Mouse (Mus musculus): Measurements from ENCODE around the gene Vmn1r44. TPM values are rescaled to one million over a fixed set of nuclear protein-coding genes. Genes with fewer than 3 reads are reported as not detected.
"Not testable (repeated sequence)": the region's sequence is repeated elsewhere in the genome, so short reads cannot be mapped to it uniquely, and the experiment has no call there.

The Vmn1r44 gene
- polyA plus RNA-seq, 1 experiment = not detected

- H3K36me3 ChIP-seq (ENCODE audit: control insufficient read depth, insufficient read depth) = no peaks in the 10 kb centered on the region
- no peak overlapping the region for H3K4me3 ChIP-seq (ENCODE audit: insufficient read depth, poor library complexity, severe bottlenecking)
- TF ChIP-seq USF1 (IDR thresholded peaks at IDR 0.05; ENCODE audit: low read depth) = no peak
- TF ChIP-seq FOSL1 (IDR thresholded peaks at IDR 0.05; ENCODE audit: insufficient read depth, low read length, poor library complexity, severe bottlenecking) = peak; percentile 70
- no peaks in the 10 kb centered on the region for H3K79me3 ChIP-seq (ENCODE audit: low read depth)
- H3K79me2 ChIP-seq (ENCODE audit: control insufficient read depth, insufficient read depth) = no peaks in the 10 kb centered on the region
- H3ac ChIP-seq (ENCODE audit: control insufficient read depth, insufficient read length, low read depth) = no peak overlapping the region
- no peaks in the 10 kb centered on the region for H3K27me3 ChIP-seq (ENCODE audit: control insufficient read depth, insufficient read depth, insufficient read length)
Observed at GRCm38 (mm10) chr6:89876963-89877362, 6.5 kb upstream of the Vmn1r44 start.

DNA sequence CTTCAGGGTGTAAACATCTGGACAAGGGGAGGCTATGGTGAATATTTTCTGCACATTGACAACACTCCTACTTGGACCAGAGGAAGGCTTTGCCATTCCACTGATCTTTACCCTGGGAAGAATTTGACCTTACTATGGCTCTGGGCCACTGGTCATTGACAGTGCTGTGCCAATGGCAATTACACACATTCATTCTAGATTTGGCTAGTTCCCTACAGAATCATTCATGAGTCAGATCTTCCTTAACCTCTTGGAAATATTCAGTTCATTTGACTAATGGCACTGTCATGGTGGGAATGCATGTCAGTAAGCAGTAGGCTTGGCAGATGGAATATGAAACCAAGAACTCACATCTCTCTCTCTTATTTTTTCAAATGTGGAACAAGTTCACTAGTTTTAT is 2.6 kb upstream of the Vmn1r44 start:
- H3K79me2 ChIP-seq (ENCODE audit: control insufficient read depth, insufficient read depth) = no peaks in the 10 kb centered on the region
- no peaks in the 10 kb centered on the region for H3K36me3 ChIP-seq (ENCODE audit: control insufficient read depth, insufficient read depth)
- H3K79me3 ChIP-seq (ENCODE audit: low read depth) = no peaks in the 10 kb centered on the region
- H3K27me3 ChIP-seq (ENCODE audit: control insufficient read depth, insufficient read depth, insufficient read length) = no peaks in the 10 kb centered on the region
- H3ac ChIP-seq (ENCODE audit: control insufficient read depth, insufficient read length, low read depth) = no peak overlapping the region
- H3K4me3 ChIP-seq (ENCODE audit: insufficient read depth, poor library complexity, severe bottlenecking) = no peak overlapping the region
- TF ChIP-seq MYOG (IDR thresholded peaks at IDR 0.05; ENCODE audit: control insufficient read depth, extremely low read depth, insufficient read length) (no peak), FOSL1 (IDR thresholded peaks at IDR 0.05; ENCODE audit: insufficient read depth, low read length, poor library complexity, severe bottlenecking) (peak; percentile 63)

GRCm38 (mm10) chr6:89883812-89884211 is 352 bp downstream of the Vmn1r44 start:
- TF ChIP-seq MYOD1 (IDR thresholded peaks at IDR 0.05; ENCODE audit: control insufficient read depth, insufficient read length, low read depth) (no peak), USF1 (IDR thresholded peaks at IDR 0.05; ENCODE audit: low read depth) (no peak), MYOG (IDR thresholded peaks at IDR 0.05; ENCODE audit: control insufficient read depth, extremely low read depth, insufficient read length) (no peak), FOSL1 (IDR thresholded peaks at IDR 0.05; ENCODE audit: insufficient read depth, low read length, poor library complexity, severe bottlenecking) (no peak), CTCF (IDR thresholded peaks at IDR 0.05; ENCODE audit: control insufficient read depth, insufficient read depth, insufficient read length) (no peak), MAX (IDR thresholded peaks at IDR 0.05) (no peak), CEBPB (IDR thresholded peaks at IDR 0.05; ENCODE audit: low read depth) (no peak)
- Histone ChIP-seq H3K79me3 (ENCODE audit: low read depth) (no peaks in the 10 kb centered on the region), H3K79me2 (ENCODE audit: control insufficient read depth, insufficient read depth) (no peaks in the 10 kb centered on the region), H3ac (ENCODE audit: control insufficient read depth, insufficient read length, low read depth) (no peak overlapping the region), H3K4me3 (ENCODE audit: insufficient read depth, poor library complexity, severe bottlenecking) (no peak overlapping the region), H3K36me3 (ENCODE audit: control insufficient read depth, insufficient read depth) (no peaks in the 10 kb centered on the region), H3K27me3 (ENCODE audit: control insufficient read depth, insufficient read depth, insufficient read length) (no peaks in the 10 kb centered on the region)

GRCm38 (mm10) chr6:89940498-89940897 is 57.0 kb downstream of the Vmn1r44 start, which contains the start of gene Vmn1r45:
Gene Vmn1r45, minus strand, starts transcription at chr6:89940598.
- H3K4me3 ChIP-seq (ENCODE audit: insufficient read depth, poor library complexity, severe bottlenecking); H3K27me3 ChIP-seq (ENCODE audit: control insufficient read depth, insufficient read depth, insufficient read length); H3K36me3 ChIP-seq (ENCODE audit: control insufficient read depth, insufficient read depth); H3K79me3 ChIP-seq (ENCODE audit: low read depth); H3K79me2 ChIP-seq (ENCODE audit: control insufficient read depth, insufficient read depth); H3ac ChIP-seq (ENCODE audit: control insufficient read depth, insufficient read length, low read depth): not testable (repeated sequence)

- H3K36me3 ChIP-seq (ENCODE audit: control insufficient read depth, insufficient read depth) = no peaks in the 10 kb centered on the region
- H3K79me2 ChIP-seq (ENCODE audit: control insufficient read depth, insufficient read depth) = no peaks in the 10 kb centered on the region
- no peaks in the 10 kb centered on the region for H3K79me3 ChIP-seq (ENCODE audit: low read depth)
- H3K4me3 ChIP-seq (ENCODE audit: insufficient read depth, poor library complexity, severe bottlenecking) = no peak overlapping the region
- no peak overlapping the region for H3ac ChIP-seq (ENCODE audit: control insufficient read depth, insufficient read length, low read depth)
- TF ChIP-seq MYOG (IDR thresholded peaks at IDR 0.05; ENCODE audit: control insufficient read depth, extremely low read depth, insufficient read length) = no peak
- TF ChIP-seq MYOD1 (IDR thresholded peaks at IDR 0.05; ENCODE audit: control insufficient read depth, insufficient read length, low read depth) = no peak
- TF ChIP-seq CTCF (IDR thresholded peaks at IDR 0.05; ENCODE audit: control insufficient read depth, insufficient read depth, insufficient read length) = no peak
- TF ChIP-seq USF1 (IDR thresholded peaks at IDR 0.05; ENCODE audit: low read depth) = no peak
- no peak for TF ChIP-seq FOSL1 (IDR thresholded peaks at IDR 0.05; ENCODE audit: insufficient read depth, low read length, poor library complexity, severe bottlenecking)
- no peak for TF ChIP-seq CEBPB (IDR thresholded peaks at IDR 0.05; ENCODE audit: low read depth)
- no peak for TF ChIP-seq MAX (IDR thresholded peaks at IDR 0.05)
- H3K27me3 ChIP-seq (ENCODE audit: control insufficient read depth, insufficient read depth, insufficient read length) = no peaks in the 10 kb centered on the region
Observed at GRCm38 (mm10) chr6:89940926-89941325, 57.5 kb downstream of the Vmn1r44 start.

Other genes starting within 250 kb of the Vmn1r44 start
- 5.7 TPM for gene Txnrd3, start 239.7 kb upstream of the Vmn1r44 start, polyA plus RNA-seq (2012; fragmentation: generic; extraction: Trizol)
- not detected for gene Vmn1r40, start 176.1 kb upstream of the Vmn1r44 start, polyA plus RNA-seq (2012; fragmentation: generic; extraction: Trizol)
- not detected for gene Vmn1r41, start 142.9 kb upstream of the Vmn1r44 start, polyA plus RNA-seq (2012; fragmentation: generic; extraction: Trizol)
- not detected for gene Vmn1r42, start 7.2 kb upstream of the Vmn1r44 start, polyA plus RNA-seq (2012; fragmentation: generic; extraction: Trizol)
- 0.04 TPM for gene Vmn1r43, start 7.2 kb upstream of the Vmn1r44 start, polyA plus RNA-seq (2012; fragmentation: generic; extraction: Trizol)
- gene Vmn1r45, start 56.9 kb downstream of the Vmn1r44 start, polyA plus RNA-seq (2012; fragmentation: generic; extraction: Trizol) = not detected
- gene Vmn1r46, start 85.7 kb downstream of the Vmn1r44 start, polyA plus RNA-seq (2012; fragmentation: generic; extraction: Trizol) = not detected
- gene Vmn1r47, start 132.5 kb downstream of the Vmn1r44 start, polyA plus RNA-seq (2012; fragmentation: generic; extraction: Trizol) = not detected
- not detected for gene Vmn1r48, start 153.2 kb downstream of the Vmn1r44 start, polyA plus RNA-seq (2012; fragmentation: generic; extraction: Trizol)
- not detected for gene Vmn1r49, start 194.8 kb downstream of the Vmn1r44 start, polyA plus RNA-seq (2012; fragmentation: generic; extraction: Trizol)
- gene Vmn1r50, start 217.8 kb downstream of the Vmn1r44 start, polyA plus RNA-seq (2012; fragmentation: generic; extraction: Trizol) = not detected
- gene Vmn1r51, start 238.9 kb downstream of the Vmn1r44 start, polyA plus RNA-seq (2012; fragmentation: generic; extraction: Trizol) = not detected